Mouse (Mus musculus): ENCODE measurements around the gene Zcchc8. TPM values are rescaled to one million over a fixed set of nuclear protein-coding genes. Genes with fewer than 3 reads are reported as not detected.
"Not testable (repeated sequence)": the region's sequence is repeated elsewhere in the genome, so short reads cannot be mapped to it uniquely, and the experiment has no call there.

Zcchc8 gene
- total and polyA plus RNA-seq, 2 experiments from 2014 or later: 30.8 to 31.8 TPM

DNA sequence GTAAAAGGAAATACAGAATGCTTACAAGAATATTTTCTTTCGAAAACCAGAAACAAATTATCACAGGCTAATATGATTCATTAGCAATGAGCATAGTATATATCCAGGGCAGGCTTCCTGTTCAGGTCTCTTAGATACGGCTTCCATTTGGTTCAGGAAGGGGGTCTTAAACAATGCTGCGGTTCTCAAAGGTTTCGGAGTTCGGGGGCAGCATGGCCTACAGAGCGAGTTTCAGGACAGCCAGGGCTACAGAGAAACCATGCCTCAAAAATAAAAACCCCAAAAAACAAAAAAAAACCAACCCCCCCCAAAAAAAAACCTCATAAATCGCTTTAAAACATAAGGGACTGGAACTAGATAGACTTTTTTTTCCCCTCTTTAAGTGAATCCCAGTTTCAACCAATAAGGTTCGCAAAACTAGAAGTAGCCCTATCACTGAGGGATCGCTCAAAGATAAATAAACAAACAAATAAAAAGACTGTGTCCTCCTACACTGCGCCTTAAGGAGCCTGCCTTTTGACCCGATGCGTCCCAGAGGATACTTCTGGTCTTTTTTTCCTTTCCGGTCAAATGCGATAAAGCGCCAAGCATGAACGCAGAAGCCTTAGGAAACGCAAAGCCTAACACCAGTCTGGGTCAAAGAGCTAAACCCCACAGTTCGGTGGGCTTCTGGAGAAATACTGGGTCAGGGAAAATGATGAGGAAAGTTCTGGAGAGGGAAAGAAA, 27.6 kb upstream of the Zcchc8 start:
- Histone ChIP-seq H3K27ac (ENCODE audit: low read depth) (peak overlapping the region; percentile 99), H3K27me3 (ENCODE audit: control insufficient read depth, insufficient read depth, low read length) (no peaks in the 10 kb centered on the region), H3K36me3 (replicated peaks; ENCODE audit: control insufficient read depth, insufficient read depth, low read length) (peaks cover 12% of the 10 kb centered on the region), H3K4me2 (ENCODE audit: low read depth, low read length) (peak overlapping the region; percentile 89), H3K4me1 (ENCODE audit: control insufficient read depth, insufficient read depth) (peaks cover 29% of the 10 kb centered on the region), H3K9ac (replicated peaks; ENCODE audit: low read depth, low read length) (peak overlapping the region; percentile 87), H3K9me3 (replicated peaks; ENCODE audit: control insufficient read depth, low read length) (no peaks in the 10 kb centered on the region), H3K4me3 (ENCODE audit: low read depth, low read length) (peak overlapping the region; percentile 68)
- ATAC-seq (ENCODE audit: insufficient read depth, low read depth) (peak; percentile 10), DNase-seq (ENCODE audit: low spot score) (no peak)
- TF ChIP-seq CTCF (IDR thresholded peaks at IDR 0.05; ENCODE audit: low read depth): no peak
- no peak for TF ChIP-seq EP300 (IDR thresholded peaks at IDR 0.05; ENCODE audit: low read depth)
- WGBS: under 1% methylated on average over 18 of the region's 18 CpGs

DNA sequence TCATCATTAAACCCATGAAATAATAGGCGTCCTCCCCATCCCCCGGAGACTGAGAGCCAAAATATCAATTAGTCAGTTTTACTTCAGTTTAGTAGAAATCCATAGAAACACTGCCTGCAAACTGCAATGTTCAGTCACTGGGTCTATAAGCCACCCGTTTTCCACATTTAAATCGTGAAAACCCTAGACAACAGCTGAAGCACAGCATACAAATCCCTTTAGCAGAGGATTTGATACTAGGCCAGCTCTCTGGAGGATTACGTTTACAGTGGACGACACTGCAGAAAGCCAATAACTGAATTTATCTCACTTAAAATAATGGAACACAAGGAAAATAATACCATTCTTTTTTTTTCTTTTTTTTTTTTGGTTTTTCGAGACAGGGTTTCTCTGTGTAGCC, 26.7 kb upstream of the Zcchc8 start:
- Histone ChIP-seq H3K9me3 (replicated peaks; ENCODE audit: control insufficient read depth, low read length) (no peaks in the 10 kb centered on the region), H3K4me2 (ENCODE audit: low read depth, low read length) (peak overlapping the region; percentile 89), H3K9ac (replicated peaks; ENCODE audit: low read depth, low read length) (peak overlapping the region; percentile 52), H3K27me3 (ENCODE audit: control insufficient read depth, insufficient read depth, low read length) (no peaks in the 10 kb centered on the region), H3K27ac (ENCODE audit: low read depth) (0 out of 2 replicates have a peak overlapping the region, but pooled peaks have one; percentile 25), H3K4me3 (ENCODE audit: low read depth, low read length) (peak overlapping the region; percentile 68), H3K4me1 (ENCODE audit: control insufficient read depth, insufficient read depth) (peaks cover 29% of the 10 kb centered on the region), H3K36me3 (replicated peaks; ENCODE audit: control insufficient read depth, insufficient read depth, low read length) (peaks cover 20% of the 10 kb centered on the region)
- ATAC-seq (ENCODE audit: insufficient read depth, low read depth): no peak
- no peak for DNase-seq (ENCODE audit: low spot score)
- TF ChIP-seq EP300 (IDR thresholded peaks at IDR 0.05; ENCODE audit: low read depth): no peak
- TF ChIP-seq CTCF (IDR thresholded peaks at IDR 0.05; ENCODE audit: low read depth): no peak
- WGBS: 12% methylated on average over 7 of the region's 7 CpGs

DNA sequence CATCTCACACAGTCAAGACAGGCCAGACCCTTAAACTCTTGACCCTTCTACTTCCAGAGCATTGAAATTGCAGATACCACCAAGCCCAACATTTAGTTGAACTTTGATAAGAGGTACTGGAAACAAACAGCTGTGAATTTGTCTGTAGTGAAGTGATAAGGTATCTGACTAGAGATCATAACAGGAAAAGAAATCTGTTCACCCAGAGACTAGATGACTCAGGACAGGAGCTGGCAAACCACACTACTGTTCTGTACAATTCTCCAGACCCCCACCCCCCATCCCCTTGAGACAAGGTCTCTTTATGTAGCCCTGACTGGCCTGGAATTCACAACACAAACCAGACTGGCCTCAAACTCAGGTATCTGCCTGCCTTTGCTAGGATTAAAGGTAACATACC, 25.4 kb upstream of the Zcchc8 start:
- Histone ChIP-seq H3K4me1 (ENCODE audit: control insufficient read depth, insufficient read depth) (peaks cover 29% of the 10 kb centered on the region), H3K4me3 (ENCODE audit: low read depth, low read length) (no peak overlapping the region), H3K27ac (ENCODE audit: low read depth) (no peak overlapping the region), H3K9me3 (replicated peaks; ENCODE audit: control insufficient read depth, low read length) (no peaks in the 10 kb centered on the region), H3K9ac (replicated peaks; ENCODE audit: low read depth, low read length) (no peak overlapping the region), H3K36me3 (replicated peaks; ENCODE audit: control insufficient read depth, insufficient read depth, low read length) (peaks cover 20% of the 10 kb centered on the region), H3K27me3 (ENCODE audit: control insufficient read depth, insufficient read depth, low read length) (no peaks in the 10 kb centered on the region), H3K4me2 (ENCODE audit: low read depth, low read length) (peak overlapping the region; percentile 89)
- ATAC-seq (ENCODE audit: insufficient read depth, low read depth) (no peak), DNase-seq (ENCODE audit: low spot score) (no peak)
- TF ChIP-seq CTCF (IDR thresholded peaks at IDR 0.05; ENCODE audit: low read depth) (no peak), EP300 (IDR thresholded peaks at IDR 0.05; ENCODE audit: low read depth) (no peak)

DNA sequence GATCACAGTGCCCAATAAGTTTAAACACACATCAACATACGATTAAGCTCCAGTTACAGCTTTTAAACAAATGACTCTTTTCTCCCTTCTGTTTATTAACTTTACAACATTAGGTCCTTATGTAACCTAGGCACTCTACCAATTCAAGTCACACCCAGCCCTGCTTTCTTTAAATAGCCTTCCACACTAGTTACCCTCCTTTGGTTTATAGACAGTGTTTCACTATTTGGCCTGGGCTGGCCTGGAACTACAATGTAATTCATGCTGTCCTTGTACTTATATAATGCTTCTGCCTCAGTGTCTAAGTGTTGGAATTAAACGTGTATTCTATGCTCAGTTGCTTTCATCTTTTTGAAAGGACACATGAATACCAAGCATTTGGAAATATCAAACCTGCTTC, 23.5 kb upstream of the Zcchc8 start:
- H3K27me3 ChIP-seq (ENCODE audit: control insufficient read depth, insufficient read depth, low read length): no peaks in the 10 kb centered on the region
- peaks cover 32% of the 10 kb centered on the region for H3K36me3 ChIP-seq (replicated peaks; ENCODE audit: control insufficient read depth, insufficient read depth, low read length)
- DNase-seq (ENCODE audit: low spot score): no peak

DNA sequence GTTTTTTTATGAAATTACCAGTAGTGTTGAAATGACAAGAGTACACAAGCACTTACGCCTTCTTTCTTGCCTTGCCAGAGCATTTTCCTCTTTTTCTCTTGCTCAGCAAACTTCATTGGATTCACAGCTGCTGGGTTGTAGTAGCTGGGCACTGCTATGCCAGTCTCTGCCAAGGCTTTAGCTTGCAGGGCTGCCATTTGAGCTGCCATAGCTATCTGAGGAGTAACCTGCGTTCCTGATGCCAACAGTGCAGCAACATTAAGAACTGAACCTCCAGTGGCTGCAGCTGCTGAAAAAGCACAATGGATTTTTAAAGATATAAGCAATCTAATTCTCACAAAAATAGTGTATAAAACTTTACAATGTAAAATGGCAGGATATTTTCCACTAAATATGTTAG, 10.1 kb upstream of the Zcchc8 start:
- Histone ChIP-seq H3K27me3 (ENCODE audit: control insufficient read depth, insufficient read depth, low read length) (no peaks in the 10 kb centered on the region), H3K27ac (ENCODE audit: low read depth) (no peak overlapping the region), H3K4me2 (ENCODE audit: low read depth, low read length) (no peak overlapping the region), H3K9me3 (replicated peaks; ENCODE audit: control insufficient read depth, low read length) (no peaks in the 10 kb centered on the region), H3K36me3 (replicated peaks; ENCODE audit: control insufficient read depth, insufficient read depth, low read length) (peaks cover 79% of the 10 kb centered on the region), H3K4me3 (ENCODE audit: low read depth, low read length) (no peak overlapping the region), H3K9ac (replicated peaks; ENCODE audit: low read depth, low read length) (no peak overlapping the region), H3K4me1 (ENCODE audit: control insufficient read depth, insufficient read depth) (no peaks in the 10 kb centered on the region)
- no peak for DNase-seq (ENCODE audit: low spot score)
- TF ChIP-seq EP300 (IDR thresholded peaks at IDR 0.05; ENCODE audit: low read depth) (no peak), CTCF (IDR thresholded peaks at IDR 0.05; ENCODE audit: low read depth) (no peak)
- WGBS: 89% methylated on average over 2 of the region's 2 CpGs
- ATAC-seq (ENCODE audit: insufficient read depth, low read depth): no peak

More for the DNA sequence above, 23.5 kb upstream of the Zcchc8 start:
- H3K9ac ChIP-seq (replicated peaks; ENCODE audit: low read depth, low read length): no peak overlapping the region
- ATAC-seq (ENCODE audit: insufficient read depth, low read depth): no peak
- 75% methylated on average over 2 of the region's 2 CpGs for WGBS
- no peak overlapping the region for H3K4me2 ChIP-seq (ENCODE audit: low read depth, low read length)
- no peak overlapping the region for H3K27ac ChIP-seq (ENCODE audit: low read depth)
- peaks cover 29% of the 10 kb centered on the region for H3K4me1 ChIP-seq (ENCODE audit: control insufficient read depth, insufficient read depth)
- no peaks in the 10 kb centered on the region for H3K9me3 ChIP-seq (replicated peaks; ENCODE audit: control insufficient read depth, low read length)
- H3K4me3 ChIP-seq (ENCODE audit: low read depth, low read length): no peak overlapping the region
- TF ChIP-seq EP300 (IDR thresholded peaks at IDR 0.05; ENCODE audit: low read depth): no peak
- TF ChIP-seq CTCF (IDR thresholded peaks at IDR 0.05; ENCODE audit: low read depth): no peak

DNA sequence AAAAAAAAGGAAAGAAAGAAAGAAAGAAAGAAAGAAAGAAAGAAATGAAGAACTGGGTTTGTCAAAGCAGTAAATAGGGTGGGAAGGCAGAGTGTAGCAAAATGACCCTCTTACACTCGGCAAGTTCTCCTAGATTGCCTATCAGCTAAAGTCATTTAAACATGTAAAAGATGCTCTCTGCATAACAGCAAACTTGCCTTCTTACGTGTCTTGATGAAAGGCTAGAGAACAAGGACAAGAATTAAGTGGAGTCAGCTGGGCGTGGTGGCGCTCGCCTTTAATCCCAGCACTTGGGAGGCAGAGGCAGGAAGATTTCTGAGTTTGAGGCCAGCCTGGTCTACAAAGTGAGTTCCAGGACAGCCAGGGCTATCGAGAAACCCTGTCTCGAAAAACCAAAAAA, 2.9 kb upstream of the Zcchc8 start:
- DNase-seq (ENCODE audit: low spot score); H3K9ac ChIP-seq (replicated peaks; ENCODE audit: low read depth, low read length); ATAC-seq (ENCODE audit: insufficient read depth, low read depth); H3K4me3 ChIP-seq (ENCODE audit: low read depth, low read length); H3K9me3 ChIP-seq (replicated peaks; ENCODE audit: control insufficient read depth, low read length); H3K27ac ChIP-seq (ENCODE audit: low read depth); H3K27me3 ChIP-seq (ENCODE audit: control insufficient read depth, insufficient read depth, low read length); H3K4me2 ChIP-seq (ENCODE audit: low read depth, low read length); H3K4me1 ChIP-seq (ENCODE audit: control insufficient read depth, insufficient read depth): not testable (repeated sequence)
- WGBS: 90% methylated on average over 7 of the region's 7 CpGs
- H3K36me3 ChIP-seq (replicated peaks; ENCODE audit: control insufficient read depth, insufficient read depth, low read length): peaks cover 14% of the 10 kb centered on the region
